Mouse (Mus musculus) embryonic facial prominence, embryonic 11.5 days (tissue): ENCODE measurements around the gene Synj2. TPM values are rescaled to one million over a fixed set of nuclear protein-coding genes. Genes with fewer than 3 reads are reported as not detected.
A peak's percentile ranks its signal among the peaks of the same experiment; 100 is the strongest.

Experiments used
- ATAC-seq: fragments of 200-750 bp; cut with Nextera tagmentation; replicated peaks from 2 replicates; pipeline ENCODE4 v1.8.0; 2017; ENCODE audit warnings: low read depth; ENCODE audit not compliant: insufficient number of reproducible peaks, low FRiP score, low TSS enrichment
- DNase-seq: peaks from one replicate; pipeline ENCODE4 v3.0.0-alpha.2; 2015; ENCODE audit warnings: low spot score
- H3K27ac ChIP-seq: fragments of 300-500 bp; sonication (generic); replicated peaks from 2 replicates; pipeline ENCODE4 v1.5.1; 2014; ENCODE audit warnings: mild to moderate bottlenecking, low read depth, low read length, control low read depth
- H3K27me3 ChIP-seq: fragments of 300-500 bp; sonication (generic); 2 replicates; pipeline ENCODE4 v1.6.1; 2014; ENCODE audit warnings: mild to moderate bottlenecking, low read length, moderate library complexity, mixed read lengths; ENCODE audit not compliant: control insufficient read depth, insufficient read depth
- H3K36me3 ChIP-seq: fragments of 300-500 bp; sonication (generic); replicated peaks from 2 replicates; pipeline ENCODE4 v1.6.1; 2014; ENCODE audit warnings: low read depth, mild to moderate bottlenecking, low read length, moderate library complexity, mixed read lengths; ENCODE audit not compliant: control insufficient read depth, insufficient read depth
- H3K4me1 ChIP-seq: fragments of 300-500 bp; sonication (generic); 2 replicates; pipeline ENCODE4 v1.6.1; 2014; ENCODE audit warnings: low read length, mixed read lengths; ENCODE audit not compliant: control insufficient read depth, insufficient read depth
- H3K4me2 ChIP-seq: fragments of 300-500 bp; sonication (generic); 2 replicates; pipeline ENCODE4 v1.6.1; 2014; ENCODE audit warnings: low read depth, mild to moderate bottlenecking, control low read depth, low read length, moderate library complexity
- H3K4me3 ChIP-seq: fragments of 300-500 bp; sonication (generic); 2 replicates; pipeline ENCODE4 v1.5.1; 2014; ENCODE audit warnings: low read depth, low read length, control low read depth
- H3K9ac ChIP-seq: fragments of 300-500 bp; sonication (generic); replicated peaks from 2 replicates; pipeline ENCODE4 v1.6.1; 2014; ENCODE audit warnings: mild to moderate bottlenecking, control low read depth, low read length
- H3K9me3 ChIP-seq: fragments of 300-500 bp; sonication (generic); replicated peaks from 2 replicates; pipeline ENCODE4 v1.6.1; 2016; ENCODE audit warnings: mild to moderate bottlenecking, low read length, inconsistent platforms, mixed read lengths; ENCODE audit not compliant: control insufficient read depth
- WGBS: fragments of 180-500 bp; shearing (Covaris S2); extraction: QIAGEN DNeasy Blood & Tissue Kit; methylation state at CpG from one replicate; pipeline ENCODE4 v1.1.7; 2014; 5-methylcytosine and 5-hydroxymethylcytosine counted together
- polyA plus RNA-seq: library from polyadenylated mRNA; unstranded; fragments of >200 nt; fragmentation: Nextera tagmentation; extraction: Ambion mirVana; gene quantifications from 2 replicates; pipeline ENCODE4 v1.2.1, GENCODE M21; 2014

The Synj2 gene
- polyA plus RNA-seq, 1 experiment from 2014 or later = 2.0 TPM

DNA sequence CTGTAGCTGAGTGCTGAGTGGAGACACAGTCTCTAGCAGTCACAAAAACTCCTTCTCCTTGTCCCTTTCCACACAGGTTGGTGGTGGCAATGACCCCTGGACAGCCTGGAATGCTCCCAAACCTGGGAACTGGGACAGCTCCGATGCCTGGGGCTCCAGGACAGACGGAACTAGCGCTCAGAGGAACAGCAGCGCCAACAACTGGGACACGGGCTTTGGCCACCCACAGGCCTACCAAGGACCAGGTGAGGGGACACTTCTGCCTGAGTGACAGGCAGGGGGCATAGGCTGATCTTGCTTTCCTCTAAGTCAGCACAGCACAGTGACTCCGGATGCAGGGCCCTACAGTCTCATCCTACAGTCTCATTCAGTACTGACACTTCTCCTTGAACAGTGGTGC is 41.8 kb upstream of the Synj2 start:
- no peaks in the 10 kb centered on the region for H3K9me3 ChIP-seq
- H3K27me3 ChIP-seq = no peaks in the 10 kb centered on the region
- H3K9ac ChIP-seq = no peak overlapping the region
- WGBS = 89% methylated on average over 6 of the region's 6 CpGs
- no peaks in the 10 kb centered on the region for H3K4me1 ChIP-seq
- H3K36me3 ChIP-seq = no peaks in the 10 kb centered on the region
- no peak overlapping the region for H3K4me2 ChIP-seq
- ATAC-seq (no peak), DNase-seq (no peak)
- no peak overlapping the region for H3K27ac ChIP-seq
- H3K4me3 ChIP-seq = no peak overlapping the region

DNA sequence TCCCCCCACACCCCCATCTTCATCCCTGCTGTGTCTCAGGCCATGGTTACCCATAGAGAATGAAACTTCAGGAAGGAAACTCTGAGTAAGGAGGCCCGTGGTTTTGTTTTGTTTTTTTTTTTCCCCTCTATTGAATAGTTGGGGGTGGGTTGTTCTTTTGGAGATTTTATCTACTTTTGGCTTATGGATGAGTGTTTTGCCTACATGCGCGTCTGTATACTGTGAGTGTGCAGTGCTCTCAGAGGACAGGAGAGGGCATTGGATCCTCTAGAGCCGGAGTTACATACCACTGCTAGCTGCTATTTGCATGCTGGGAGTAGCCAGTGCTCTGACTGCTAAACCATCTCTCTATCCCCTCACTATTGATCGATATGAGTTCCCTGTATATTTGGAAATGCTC is 39.7 kb upstream of the Synj2 start:
- H3K4me1 ChIP-seq = no peaks in the 10 kb centered on the region
- no peak for DNase-seq
- H3K27me3 ChIP-seq = no peaks in the 10 kb centered on the region
- no peak overlapping the region for H3K9ac ChIP-seq
- 77% methylated on average over 5 of the region's 5 CpGs for WGBS
- H3K36me3 ChIP-seq = no peaks in the 10 kb centered on the region
- no peak overlapping the region for H3K4me2 ChIP-seq
- no peak overlapping the region for H3K4me3 ChIP-seq
- no peak overlapping the region for H3K27ac ChIP-seq
- no peak for ATAC-seq
- no peaks in the 10 kb centered on the region for H3K9me3 ChIP-seq

GRCm38 (mm10) chr17:5903630-5904301 is 37.3 kb upstream of the Synj2 start:
- no peaks in the 10 kb centered on the region for H3K27me3 ChIP-seq
- H3K9ac ChIP-seq = no peak overlapping the region
- no peak overlapping the region for H3K4me2 ChIP-seq
- H3K4me1 ChIP-seq = no peaks in the 10 kb centered on the region
- H3K27ac ChIP-seq = no peak overlapping the region
- WGBS = 65% methylated on average over 6 of the region's 6 CpGs
- no peak overlapping the region for H3K4me3 ChIP-seq
- no peaks in the 10 kb centered on the region for H3K9me3 ChIP-seq
- H3K36me3 ChIP-seq = no peaks in the 10 kb centered on the region; the same call in 1 of the 2 replicates
- peak; percentile 29 for DNase-seq
- ATAC-seq = no peak

DNA sequence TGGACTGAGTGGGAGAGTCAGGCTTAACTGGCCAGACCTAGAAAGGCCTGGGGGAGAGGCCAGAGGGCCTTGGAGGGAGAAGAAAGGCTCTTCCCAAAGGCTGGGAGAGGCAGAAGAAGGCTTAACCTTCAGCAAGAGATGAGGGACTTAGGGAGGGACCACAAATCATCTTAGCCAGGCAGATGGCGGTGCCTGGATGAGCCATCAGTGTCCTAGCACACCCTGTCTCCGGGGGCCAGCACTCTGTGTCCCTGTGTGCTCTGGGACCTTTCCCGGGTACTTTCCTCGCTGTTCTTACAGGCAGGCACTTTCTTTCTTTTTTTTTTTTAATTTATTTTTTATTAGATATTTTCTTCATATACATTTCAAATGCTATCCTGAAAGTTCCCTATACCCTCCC is 31.4 kb upstream of the Synj2 start:
- WGBS = 98% methylated on average over 4 of the region's 4 CpGs
- Histone ChIP-seq H3K36me3 (no peaks in the 10 kb centered on the region; the same call in 1 of the 2 replicates), H3K4me2 (no peak overlapping the region)

GRCm38 (mm10) chr17:5911591-5911990 is 29.5 kb upstream of the Synj2 start:
- H3K4me3 ChIP-seq = no peak overlapping the region
- no peak for ATAC-seq
- no peaks in the 10 kb centered on the region for H3K9me3 ChIP-seq
- H3K27me3 ChIP-seq = no peaks in the 10 kb centered on the region
- no peak overlapping the region for H3K4me2 ChIP-seq
- no peak overlapping the region for H3K9ac ChIP-seq
- H3K4me1 ChIP-seq = no peaks in the 10 kb centered on the region
- DNase-seq = no peak
- H3K36me3 ChIP-seq = no peaks in the 10 kb centered on the region; the same call in 1 of the 2 replicates
- no peak overlapping the region for H3K27ac ChIP-seq
- 53% methylated on average over 12 of the region's 12 CpGs for WGBS

More for the DNA sequence above, 31.4 kb upstream of the Synj2 start:
- H3K4me3 ChIP-seq = no peak overlapping the region
- no peak overlapping the region for H3K9ac ChIP-seq
- no peaks in the 10 kb centered on the region for H3K4me1 ChIP-seq
- no peak overlapping the region for H3K27ac ChIP-seq
- ATAC-seq (no peak), DNase-seq (no peak)
- no peaks in the 10 kb centered on the region for H3K27me3 ChIP-seq
- H3K9me3 ChIP-seq = no peaks in the 10 kb centered on the region

DNA sequence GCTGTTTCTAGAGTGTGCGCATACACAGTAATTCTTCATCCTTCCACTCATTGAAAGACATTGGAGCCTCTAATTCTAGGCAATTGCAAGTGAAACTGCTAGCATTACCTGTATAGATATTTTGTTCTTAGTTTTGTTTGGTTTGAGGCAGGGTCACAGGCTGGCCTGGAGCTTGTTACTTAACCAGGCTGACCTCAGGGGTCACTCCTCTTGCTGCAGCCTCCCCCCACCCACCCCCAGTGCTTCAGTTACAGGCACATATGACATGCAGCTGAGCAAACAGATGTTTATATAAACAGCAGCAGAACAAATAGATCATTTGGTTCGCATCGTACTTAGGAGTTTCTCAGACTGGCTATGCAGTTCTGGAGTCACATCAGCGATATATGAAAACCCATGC is 28.3 kb upstream of the Synj2 start:
- ATAC-seq (no peak), DNase-seq (no peak)
- H3K4me2 ChIP-seq = no peak overlapping the region
- no peak overlapping the region for H3K27ac ChIP-seq
- no peak overlapping the region for H3K9ac ChIP-seq
- H3K4me1 ChIP-seq = no peaks in the 10 kb centered on the region
- H3K4me3 ChIP-seq = no peak overlapping the region
- no peaks in the 10 kb centered on the region for H3K27me3 ChIP-seq
- 62% methylated on average over 4 of the region's 4 CpGs for whole genome bisulfite sequencing
- no peaks in the 10 kb centered on the region; the same call in 1 of the 2 replicates for H3K36me3 ChIP-seq
- H3K9me3 ChIP-seq = no peaks in the 10 kb centered on the region

DNA sequence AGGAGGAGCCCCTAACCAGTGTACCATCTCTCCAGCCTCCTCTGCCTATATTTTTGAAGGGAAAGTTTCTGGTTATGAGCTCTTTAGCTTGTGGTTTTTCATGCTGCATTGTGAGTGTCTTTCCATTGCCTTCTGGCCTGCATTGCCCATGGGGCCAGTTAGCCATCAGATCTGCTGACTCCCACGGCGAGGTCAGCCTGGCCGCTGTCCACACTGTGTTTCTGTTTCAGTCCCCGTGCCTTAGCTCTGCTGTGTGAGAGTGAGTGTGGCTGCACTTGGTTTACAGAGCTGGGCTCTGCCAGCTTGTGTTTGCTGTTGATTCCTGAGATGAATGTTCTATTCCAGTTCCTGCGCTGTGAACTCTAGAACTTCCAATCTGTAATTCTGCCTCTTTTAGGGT is 26.9 kb upstream of the Synj2 start:
- 75% methylated on average over 5 of the region's 5 CpGs for WGBS
- H3K27ac ChIP-seq = no peak overlapping the region
- ATAC-seq = no peak

DNA sequence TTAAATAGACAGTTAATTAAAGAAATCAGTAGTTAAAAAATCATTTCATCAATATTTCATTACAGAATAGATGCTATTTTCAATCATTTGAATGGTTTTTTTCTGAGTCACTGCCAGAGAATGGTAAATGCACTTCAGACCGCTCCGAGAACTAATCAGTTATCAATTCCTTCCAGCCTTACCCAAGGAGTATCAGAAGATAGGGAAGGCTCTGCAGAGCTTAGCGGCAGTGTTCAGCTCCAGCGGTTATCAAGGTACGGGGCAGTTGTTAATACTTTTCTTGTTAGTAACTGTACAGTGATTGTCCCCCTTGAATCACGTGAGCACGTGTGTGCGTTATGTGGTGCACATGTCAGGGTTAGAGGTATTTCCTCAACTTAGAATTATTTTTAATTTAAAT is 19.1 kb upstream of the Synj2 start:
- no peak overlapping the region for H3K4me3 ChIP-seq
- H3K9ac ChIP-seq = no peak overlapping the region
- DNase-seq (no peak), ATAC-seq (no peak)
- H3K36me3 ChIP-seq = peaks cover 1% of the 10 kb centered on the region
- 94% methylated on average over 8 of the region's 8 CpGs for WGBS
- no peaks in the 10 kb centered on the region for H3K4me1 ChIP-seq
- H3K9me3 ChIP-seq = no peaks in the 10 kb centered on the region
- H3K27me3 ChIP-seq = no peaks in the 10 kb centered on the region
- H3K27ac ChIP-seq = no peak overlapping the region
- H3K4me2 ChIP-seq = no peak overlapping the region

More for the DNA sequence above, 26.9 kb upstream of the Synj2 start:
- no peaks in the 10 kb centered on the region for H3K9me3 ChIP-seq
- H3K27me3 ChIP-seq = no peaks in the 10 kb centered on the region
- no peaks in the 10 kb centered on the region for H3K4me1 ChIP-seq
- no peak overlapping the region for H3K4me3 ChIP-seq
- H3K4me2 ChIP-seq = no peak overlapping the region
- no peak overlapping the region for H3K9ac ChIP-seq
- no peaks in the 10 kb centered on the region; the same call in 1 of the 2 replicates for H3K36me3 ChIP-seq
- DNase-seq = no peak
